Mouse (Mus musculus): ENCODE data around the gene Adgrg5. TPM values are rescaled to one million over a fixed set of nuclear protein-coding genes. Genes with fewer than 3 reads are reported as not detected.

Gene Adgrg5
- polyA plus RNA-seq, 1 experiment: not detected

DNA sequence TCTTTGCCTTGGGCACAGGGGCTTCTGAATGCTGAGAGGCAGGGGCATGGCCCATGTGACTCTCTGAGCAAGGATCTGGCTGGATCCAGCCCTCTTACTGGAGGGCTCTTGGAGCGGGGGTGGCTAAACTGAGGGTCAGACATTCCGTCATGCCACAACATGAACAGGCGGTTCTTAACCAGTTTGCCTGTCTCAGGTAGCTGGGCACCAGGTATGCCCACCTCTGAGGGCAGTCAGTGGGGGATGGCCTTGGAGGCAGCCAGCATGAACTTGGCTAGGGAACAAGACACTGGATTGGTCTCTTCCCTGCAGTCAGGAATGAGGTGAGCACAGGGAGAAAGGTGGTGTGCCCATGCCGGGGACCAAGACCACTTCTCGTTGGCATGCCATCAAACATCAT is 56.7 kb downstream of the Adgrg5 start:
- Histone ChIP-seq H3K36me3 (ENCODE audit: control insufficient read depth, insufficient read depth) (no peaks in the 10 kb centered on the region), H3K27me3 (ENCODE audit: control insufficient read depth, insufficient read depth, insufficient read length) (no peaks in the 10 kb centered on the region), H3K79me2 (ENCODE audit: control insufficient read depth, insufficient read depth) (no peaks in the 10 kb centered on the region), H3K4me2 (ENCODE audit: low read depth) (no peak overlapping the region), H3ac (ENCODE audit: control insufficient read depth, insufficient read length) (no peak overlapping the region), H3K4me3 (no peak overlapping the region)
- no peak for TF ChIP-seq USF1 (IDR thresholded peaks at IDR 0.05; ENCODE audit: low read depth)
- no peak for TF ChIP-seq TCF3 (IDR thresholded peaks at IDR 0.05; ENCODE audit: insufficient read length, low read depth)
- no peak for TF ChIP-seq REST (IDR thresholded peaks at IDR 0.05; ENCODE audit: insufficient read depth, insufficient read length)
- no peak for TF ChIP-seq CEBPB (IDR thresholded peaks at IDR 0.05; ENCODE audit: insufficient read depth, poor library complexity, severe bottlenecking)
- TF ChIP-seq SRF (IDR thresholded peaks at IDR 0.05; ENCODE audit: control insufficient read depth, insufficient read length, low read depth): no peak
- TF ChIP-seq MYOD1 (IDR thresholded peaks at IDR 0.05; ENCODE audit: control insufficient read depth in 1 of 3, insufficient read length in 2 of 3, low read depth in 2 of 3): no peak
- no peak for TF ChIP-seq E2F4 (IDR thresholded peaks at IDR 0.05; ENCODE audit: insufficient read depth)
- TF ChIP-seq TCF12 (IDR thresholded peaks at IDR 0.05; ENCODE audit: insufficient read depth, poor library complexity, severe bottlenecking): no peak
- TF ChIP-seq MAX (IDR thresholded peaks at IDR 0.05; ENCODE audit: low read depth): no peak
- TF ChIP-seq POLR2A (IDR thresholded peaks at IDR 0.05; ENCODE audit: insufficient read length, low read depth): no peak
- no peak for TF ChIP-seq POLR2AphosphoS2 (IDR thresholded peaks at IDR 0.05; ENCODE audit: insufficient read length, low read depth)
- TF ChIP-seq MYOG (IDR thresholded peaks at IDR 0.05; ENCODE audit: control insufficient read depth in 1 of 3, insufficient read depth in 1 of 3, insufficient read length in 2 of 3, low read depth in 2 of 3): no peak

DNA sequence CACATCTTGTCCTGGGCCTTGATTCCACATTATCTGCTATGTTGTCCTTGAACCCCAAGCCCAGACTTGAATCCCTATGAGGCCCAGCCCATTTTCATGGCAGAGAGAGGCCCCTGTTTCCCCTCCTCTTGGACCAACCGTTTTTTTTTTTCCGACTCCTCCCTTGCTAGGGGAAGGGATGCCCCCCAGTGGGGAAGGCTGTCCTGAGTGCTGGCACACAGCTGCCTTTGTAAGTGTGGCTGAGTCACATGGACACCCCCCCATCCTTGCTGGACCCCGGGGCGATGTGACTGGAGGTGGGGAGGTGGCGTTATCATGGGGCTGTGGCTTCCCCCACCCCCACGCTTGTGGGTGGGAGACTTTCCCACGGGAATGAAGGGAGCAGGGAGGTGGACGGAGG is 57.5 kb downstream of the Adgrg5 start:
- H3K4me2 ChIP-seq (ENCODE audit: low read depth): no peak overlapping the region
- no peaks in the 10 kb centered on the region for H3K79me2 ChIP-seq (ENCODE audit: control insufficient read depth, insufficient read depth)
- H3ac ChIP-seq (ENCODE audit: control insufficient read depth, insufficient read length): no peak overlapping the region
- H3K4me3 ChIP-seq: no peak overlapping the region
- TF ChIP-seq TCF12 (IDR thresholded peaks at IDR 0.05; ENCODE audit: insufficient read depth, poor library complexity, severe bottlenecking) (no peak), REST (IDR thresholded peaks at IDR 0.05; ENCODE audit: insufficient read depth, insufficient read length) (no peak), POLR2A (IDR thresholded peaks at IDR 0.05; ENCODE audit: insufficient read length, low read depth) (no peak), MYOG (IDR thresholded peaks at IDR 0.05; ENCODE audit: control insufficient read depth in 1 of 3, insufficient read depth in 1 of 3, insufficient read length in 2 of 3, low read depth in 2 of 3) (no peak), POLR2AphosphoS2 (IDR thresholded peaks at IDR 0.05; ENCODE audit: insufficient read length, low read depth) (no peak), USF1 (IDR thresholded peaks at IDR 0.05; ENCODE audit: low read depth) (no peak), SRF (IDR thresholded peaks at IDR 0.05; ENCODE audit: control insufficient read depth, insufficient read length, low read depth) (no peak), MYOD1 (IDR thresholded peaks at IDR 0.05; ENCODE audit: control insufficient read depth in 1 of 3, insufficient read length in 2 of 3, low read depth in 2 of 3) (no peak), TCF3 (IDR thresholded peaks at IDR 0.05; ENCODE audit: insufficient read length, low read depth) (no peak), E2F4 (IDR thresholded peaks at IDR 0.05; ENCODE audit: insufficient read depth) (no peak)
- no peaks in the 10 kb centered on the region for H3K36me3 ChIP-seq (ENCODE audit: control insufficient read depth, insufficient read depth)
- H3K27me3 ChIP-seq (ENCODE audit: control insufficient read depth, insufficient read depth, insufficient read length): no peaks in the 10 kb centered on the region

DNA sequence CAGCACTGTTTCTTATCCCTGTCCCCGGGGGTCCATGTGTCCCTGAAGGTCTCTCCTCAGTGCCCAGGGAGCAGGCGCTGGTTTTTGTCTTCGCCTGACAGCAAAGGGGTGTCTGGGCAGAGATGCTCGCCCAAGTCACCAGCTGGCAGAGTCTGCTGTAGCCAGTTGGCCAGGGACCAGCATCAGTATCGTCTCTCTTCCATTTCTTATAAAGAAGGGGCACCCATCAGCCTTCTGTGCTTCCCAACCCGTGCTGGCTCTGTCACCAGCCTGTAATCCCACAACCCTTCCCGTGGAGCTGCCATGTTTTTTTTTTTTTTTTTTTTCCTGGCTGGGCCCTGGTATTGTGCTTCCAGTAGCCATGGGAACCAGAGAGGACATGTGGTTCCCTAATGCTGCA is 58.4 kb downstream of the Adgrg5 start:
- no peak for TF ChIP-seq MYOD1 (IDR thresholded peaks at IDR 0.05; ENCODE audit: control insufficient read depth in 1 of 3, insufficient read length in 2 of 3, low read depth in 2 of 3)
- no peak for TF ChIP-seq POLR2AphosphoS2 (IDR thresholded peaks at IDR 0.05; ENCODE audit: insufficient read length, low read depth)
- no peak for TF ChIP-seq MAX (IDR thresholded peaks at IDR 0.05; ENCODE audit: low read depth)
- no peak for TF ChIP-seq TCF12 (IDR thresholded peaks at IDR 0.05; ENCODE audit: insufficient read depth, poor library complexity, severe bottlenecking)
- TF ChIP-seq USF1 (IDR thresholded peaks at IDR 0.05; ENCODE audit: low read depth): no peak
- no peak for TF ChIP-seq CEBPB (IDR thresholded peaks at IDR 0.05; ENCODE audit: insufficient read depth, poor library complexity, severe bottlenecking)
- TF ChIP-seq TCF3 (IDR thresholded peaks at IDR 0.05; ENCODE audit: insufficient read length, low read depth): no peak
- no peak for TF ChIP-seq POLR2A (IDR thresholded peaks at IDR 0.05; ENCODE audit: insufficient read length, low read depth)
- no peak for TF ChIP-seq SRF (IDR thresholded peaks at IDR 0.05; ENCODE audit: control insufficient read depth, insufficient read length, low read depth)
- no peak for TF ChIP-seq REST (IDR thresholded peaks at IDR 0.05; ENCODE audit: insufficient read depth, insufficient read length)
- Histone ChIP-seq H3ac (ENCODE audit: control insufficient read depth, insufficient read length) (no peak overlapping the region), H3K4me2 (ENCODE audit: low read depth) (no peak overlapping the region), H3K36me3 (ENCODE audit: control insufficient read depth, insufficient read depth) (no peaks in the 10 kb centered on the region), H3K4me3 (no peak overlapping the region), H3K27me3 (ENCODE audit: control insufficient read depth, insufficient read depth, insufficient read length) (no peaks in the 10 kb centered on the region), H3K79me2 (ENCODE audit: control insufficient read depth, insufficient read depth) (no peaks in the 10 kb centered on the region)

DNA sequence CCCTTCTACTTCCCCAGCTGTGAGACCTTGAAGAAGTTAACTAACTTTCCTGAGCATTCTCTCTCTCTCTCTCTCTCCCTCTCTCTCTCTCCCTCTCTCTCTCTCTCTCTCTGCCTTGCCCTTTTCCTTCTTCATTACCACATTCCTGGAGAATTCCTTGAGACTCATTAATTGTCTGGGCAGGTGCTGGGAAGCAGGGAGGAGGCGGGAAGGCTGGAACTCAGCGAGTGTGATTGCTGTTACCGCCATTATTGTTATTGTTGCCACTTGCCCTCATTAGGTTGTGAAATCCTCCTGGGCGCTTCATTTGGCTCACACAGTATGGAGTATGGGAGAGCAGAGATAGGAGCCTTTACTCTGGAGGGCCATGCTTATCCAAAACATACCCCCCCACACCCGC is 59.7 kb downstream of the Adgrg5 start:
- no peaks in the 10 kb centered on the region for H3K27me3 ChIP-seq (ENCODE audit: control insufficient read depth, insufficient read depth, insufficient read length)
- no peaks in the 10 kb centered on the region for H3K79me2 ChIP-seq (ENCODE audit: control insufficient read depth, insufficient read depth)
- no peak overlapping the region for H3K4me3 ChIP-seq
- H3K4me2 ChIP-seq (ENCODE audit: low read depth): no peak overlapping the region
- H3ac ChIP-seq (ENCODE audit: control insufficient read depth, insufficient read length): no peak overlapping the region
- no peak for TF ChIP-seq USF1 (IDR thresholded peaks at IDR 0.05; ENCODE audit: low read depth)
- no peak for TF ChIP-seq REST (IDR thresholded peaks at IDR 0.05; ENCODE audit: insufficient read depth, insufficient read length)
- no peak for TF ChIP-seq MYOG (IDR thresholded peaks at IDR 0.05; ENCODE audit: control insufficient read depth in 1 of 3, insufficient read depth in 1 of 3, insufficient read length in 2 of 3, low read depth in 2 of 3)
- TF ChIP-seq MYOD1 (IDR thresholded peaks at IDR 0.05; ENCODE audit: control insufficient read depth in 1 of 3, insufficient read length in 2 of 3, low read depth in 2 of 3): no peak
- no peak for TF ChIP-seq TCF12 (IDR thresholded peaks at IDR 0.05; ENCODE audit: insufficient read depth, poor library complexity, severe bottlenecking)
- TF ChIP-seq SRF (IDR thresholded peaks at IDR 0.05; ENCODE audit: control insufficient read depth, insufficient read length, low read depth): no peak
- no peak for TF ChIP-seq POLR2AphosphoS2 (IDR thresholded peaks at IDR 0.05; ENCODE audit: insufficient read length, low read depth)
- TF ChIP-seq CEBPB (IDR thresholded peaks at IDR 0.05; ENCODE audit: insufficient read depth, poor library complexity, severe bottlenecking): no peak
- no peak for TF ChIP-seq TCF3 (IDR thresholded peaks at IDR 0.05; ENCODE audit: insufficient read length, low read depth)
- no peak for TF ChIP-seq E2F4 (IDR thresholded peaks at IDR 0.05; ENCODE audit: insufficient read depth)
- no peak for TF ChIP-seq MAX (IDR thresholded peaks at IDR 0.05; ENCODE audit: low read depth)
- TF ChIP-seq POLR2A (IDR thresholded peaks at IDR 0.05; ENCODE audit: insufficient read length, low read depth): no peak
- no peaks in the 10 kb centered on the region for H3K36me3 ChIP-seq (ENCODE audit: control insufficient read depth, insufficient read depth)
